Mouse (Mus musculus) hindbrain, embryonic 13.5 days (tissue): ENCODE measurements at regions not wholly inside any gene's neighbourhood (a gene's known extent, or its start where the extent isn't known, plus 50 kb on each side); places are given as distances from the start of the nearest gene placed in this dataset.

Source experiments
- ATAC-seq: fragments of 200-750 bp; cut with Nextera tagmentation; 2 replicates; pipeline ENCODE4 v1.8.0; 2017; ENCODE audit warnings: moderate TSS enrichment; ENCODE audit not compliant: low FRiP score
- H3K27ac ChIP-seq: fragments of 300-500 bp; sonication (generic); 2 replicates; pipeline ENCODE4 v1.5.1; 2015; ENCODE audit warnings: inconsistent platforms, mild to moderate bottlenecking, moderate library complexity
- H3K27me3 ChIP-seq: fragments of 300-500 bp; sonication (generic); 2 replicates; pipeline ENCODE4 v1.6.1; 2015; ENCODE audit warnings: mild to moderate bottlenecking, inconsistent platforms
- H3K36me3 ChIP-seq: fragments of 300-500 bp; sonication (generic); 2 replicates; pipeline ENCODE4 v1.6.1; 2015; ENCODE audit warnings: mild to moderate bottlenecking, inconsistent platforms
- H3K4me1 ChIP-seq: fragments of 300-500 bp; sonication (generic); replicated peaks from 2 replicates; pipeline ENCODE4 v1.6.1; 2015; ENCODE audit warnings: inconsistent platforms
- H3K4me2 ChIP-seq: fragments of 300-500 bp; sonication (generic); 2 replicates; pipeline ENCODE4 v1.6.1; 2015; ENCODE audit warnings: inconsistent platforms, mild to moderate bottlenecking, moderate library complexity
- H3K4me3 ChIP-seq: fragments of 300-500 bp; sonication (generic); 2 replicates; pipeline ENCODE4 v1.5.1; 2015; ENCODE audit warnings: mild to moderate bottlenecking, inconsistent platforms
- H3K9ac ChIP-seq: fragments of 300-500 bp; sonication (generic); 2 replicates; pipeline ENCODE4 v1.6.1; 2015; ENCODE audit warnings: mild to moderate bottlenecking, inconsistent platforms
- H3K9me3 ChIP-seq: fragments of 300-500 bp; sonication (generic); 2 replicates; pipeline ENCODE4 v1.6.1; 2016; ENCODE audit warnings: inconsistent platforms
- WGBS: fragments of 180-500 bp; shearing (Covaris S2); methylation state at CpG from one replicate; pipeline ENCODE4 v1.1.7; 2015; 5-methylcytosine and 5-hydroxymethylcytosine counted together

- Histone ChIP-seq H3K27ac (no peak overlapping the region), H3K4me2 (no peak overlapping the region), H3K36me3 (no peaks in the 10 kb centered on the region), H3K9me3 (no peaks in the 10 kb centered on the region), H3K4me3 (no peak overlapping the region), H3K27me3 (no peaks in the 10 kb centered on the region), H3K9ac (no peak overlapping the region), H3K4me1 (no peaks in the 10 kb centered on the region)
- 84% methylated on average over 3 of the region's 3 CpGs for WGBS
- peak; percentile 81 for ATAC-seq
Measured at GRCm38 (mm10) chr1:25996685-25997084, 167.2 kb upstream of the Adgrb3 start.
